Mouse (Mus musculus): ENCODE data around the gene Rock2. TPM values are rescaled to one million over a fixed set of nuclear protein-coding genes. Genes with fewer than 3 reads are reported as not detected.

Rock2 gene
- polyA plus RNA-seq, 1 experiment from 2014 or later = 20.9 TPM

DNA sequence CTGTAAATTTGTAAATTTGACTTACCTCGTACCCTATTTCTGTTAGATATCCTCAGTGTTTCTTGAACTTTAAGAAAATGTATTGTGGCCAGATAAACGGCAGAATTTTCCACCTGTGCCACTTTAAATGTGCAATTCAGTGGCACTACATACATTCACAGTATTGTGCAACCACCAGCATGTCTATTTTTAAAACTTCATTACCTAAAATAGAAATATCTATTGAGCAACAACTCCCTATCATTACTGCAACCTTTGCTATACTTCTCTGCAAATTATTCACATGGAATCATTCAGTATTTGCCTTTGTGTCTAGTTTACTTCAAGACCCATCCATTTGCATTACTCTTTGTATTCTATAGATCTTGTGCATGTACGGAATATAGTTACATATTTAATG lies 17.9 kb downstream of the Rock2 start:
- Histone ChIP-seq H3K36me3 (no peaks in the 10 kb centered on the region), H3K4me3 (no peak overlapping the region), H3K9me3 (no peaks in the 10 kb centered on the region), H3K4me2 (no peak overlapping the region), H3K4me1 (no peaks in the 10 kb centered on the region), H3K27ac (no peak overlapping the region), H3K27me3 (no peaks in the 10 kb centered on the region), H3K9ac (no peak overlapping the region)
- WGBS = 80% methylated on average over 3 of the region's 3 CpGs
- ATAC-seq (ENCODE audit: borderline replicate concordance, extremely low read depth, low FRiP score, low TSS enrichment) = no peak

GRCm38 (mm10) chr12:16920186-16920860 lies 25.6 kb downstream of the Rock2 start:
- Histone ChIP-seq H3K4me1 (peaks cover 7% of the 10 kb centered on the region; the same call in 1 of the 2 replicates), H3K27me3 (no peaks in the 10 kb centered on the region), H3K36me3 (no peaks in the 10 kb centered on the region), H3K4me2 (no peak overlapping the region), H3K9me3 (no peaks in the 10 kb centered on the region), H3K9ac (no peak overlapping the region), H3K27ac (no peak overlapping the region), H3K4me3 (no peak overlapping the region)
- ATAC-seq (ENCODE audit: borderline replicate concordance, extremely low read depth, low FRiP score, low TSS enrichment) = no peak

- no peaks in the 10 kb centered on the region for H3K9me3 ChIP-seq
- no peak overlapping the region for H3K9ac ChIP-seq
- no peak for ATAC-seq (ENCODE audit: borderline replicate concordance, extremely low read depth, low FRiP score, low TSS enrichment)
- WGBS = 85% methylated on average over 2 of the region's 2 CpGs
- H3K4me1 ChIP-seq = no peaks in the 10 kb centered on the region
- peaks cover 15% of the 10 kb centered on the region for H3K36me3 ChIP-seq
- H3K27me3 ChIP-seq = no peaks in the 10 kb centered on the region
- no peak overlapping the region for H3K4me3 ChIP-seq
- no peak overlapping the region for H3K4me2 ChIP-seq
- no peak overlapping the region for H3K27ac ChIP-seq
These were observed 33.2 kb downstream of the Rock2 start for GRCm38 (mm10) chr12:16927889-16928288.

DNA sequence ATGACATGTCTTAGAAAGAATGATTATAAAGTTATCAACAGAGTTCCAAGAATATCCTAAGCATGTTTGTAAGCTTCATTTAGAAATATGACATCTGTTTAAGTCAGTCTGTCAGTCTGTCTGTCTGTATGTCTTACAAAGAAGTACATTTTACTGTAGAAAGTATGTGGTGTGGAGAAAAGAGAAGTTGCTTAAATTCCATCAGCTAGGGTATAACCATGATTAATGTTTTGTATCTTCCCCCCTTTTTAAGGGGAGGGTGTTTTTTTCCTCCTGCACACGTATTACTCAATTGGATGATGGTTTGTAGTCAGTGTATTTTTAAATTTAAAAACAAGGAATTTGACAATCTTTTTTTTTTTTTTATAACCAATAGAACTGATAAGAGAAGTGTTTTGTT lies 39.7 kb downstream of the Rock2 start:
- Histone ChIP-seq H3K9me3 (no peaks in the 10 kb centered on the region), H3K27ac (no peak overlapping the region), H3K4me1 (no peaks in the 10 kb centered on the region), H3K27me3 (no peaks in the 10 kb centered on the region), H3K4me3 (no peak overlapping the region), H3K36me3 (peaks cover 13% of the 10 kb centered on the region), H3K4me2 (no peak overlapping the region), H3K9ac (no peak overlapping the region)
- 80% methylated on average over 1 of the region's 1 CpGs for WGBS
- no peak for ATAC-seq (ENCODE audit: borderline replicate concordance, extremely low read depth, low FRiP score, low TSS enrichment)

- Histone ChIP-seq H3K4me2 (no peak overlapping the region), H3K4me3 (no peak overlapping the region), H3K9me3 (no peaks in the 10 kb centered on the region), H3K36me3 (peaks cover 21% of the 10 kb centered on the region), H3K9ac (no peak overlapping the region), H3K27me3 (no peaks in the 10 kb centered on the region), H3K4me1 (no peaks in the 10 kb centered on the region), H3K27ac (no peak overlapping the region)
- no peak for ATAC-seq (ENCODE audit: borderline replicate concordance, extremely low read depth, low FRiP score, low TSS enrichment)
- WGBS = 85% methylated on average over 3 of the region's 3 CpGs
These were observed 47.3 kb downstream of the Rock2 start for GRCm38 (mm10) chr12:16941976-16942375.

GRCm38 (mm10) chr12:16948239-16948638 lies 53.5 kb downstream of the Rock2 start:
- peaks cover 31% of the 10 kb centered on the region for H3K36me3 ChIP-seq
- whole genome bisulfite sequencing = 84% methylated on average over 6 of the region's 6 CpGs

DNA sequence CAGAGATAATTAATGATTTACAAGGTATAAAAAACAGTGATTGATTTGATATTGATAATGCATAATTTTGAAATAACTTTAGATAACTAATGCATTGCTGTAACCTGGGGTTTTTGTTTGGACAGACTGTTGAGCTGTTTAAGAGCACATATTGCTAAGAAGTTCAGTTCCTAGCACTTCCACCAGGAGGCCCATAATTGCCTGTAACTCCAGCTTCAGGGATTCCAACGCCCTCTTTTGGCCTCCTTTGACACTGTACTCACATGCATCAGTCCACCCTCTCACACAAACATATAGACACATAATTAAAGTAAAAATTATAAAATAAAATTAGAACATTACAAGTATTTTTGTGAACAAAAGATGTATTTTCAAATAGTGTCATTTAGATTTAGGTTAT lies 64.2 kb downstream of the Rock2 start:
- no peak overlapping the region for H3K27ac ChIP-seq
- WGBS = 72% methylated on average over 1 of the region's 1 CpGs
- H3K9me3 ChIP-seq = no peaks in the 10 kb centered on the region
- ATAC-seq (ENCODE audit: borderline replicate concordance, extremely low read depth, low FRiP score, low TSS enrichment) = no peak
- H3K27me3 ChIP-seq = no peaks in the 10 kb centered on the region
- H3K4me3 ChIP-seq = no peak overlapping the region
- no peaks in the 10 kb centered on the region for H3K4me1 ChIP-seq
- H3K4me2 ChIP-seq = no peak overlapping the region
- peaks cover 44% of the 10 kb centered on the region for H3K36me3 ChIP-seq
- H3K9ac ChIP-seq = no peak overlapping the region

More at GRCm38 (mm10) chr12:16948239-16948638, 53.5 kb downstream of the Rock2 start:
- H3K27ac ChIP-seq = no peak overlapping the region
- no peak overlapping the region for H3K4me3 ChIP-seq
- no peaks in the 10 kb centered on the region for H3K27me3 ChIP-seq
- no peaks in the 10 kb centered on the region for H3K9me3 ChIP-seq
- no peaks in the 10 kb centered on the region for H3K4me1 ChIP-seq
- ATAC-seq (ENCODE audit: borderline replicate concordance, extremely low read depth, low FRiP score, low TSS enrichment) = no peak
- H3K4me2 ChIP-seq = no peak overlapping the region
- H3K9ac ChIP-seq = no peak overlapping the region

- Histone ChIP-seq H3K36me3 (peaks cover 49% of the 10 kb centered on the region), H3K9me3 (no peaks in the 10 kb centered on the region), H3K27ac (no peak overlapping the region), H3K27me3 (no peaks in the 10 kb centered on the region), H3K4me3 (no peak overlapping the region), H3K9ac (no peak overlapping the region), H3K4me1 (no peaks in the 10 kb centered on the region), H3K4me2 (no peak overlapping the region)
- 74% methylated on average over 2 of the region's 2 CpGs for WGBS
- ATAC-seq (ENCODE audit: borderline replicate concordance, extremely low read depth, low FRiP score, low TSS enrichment) = no peak
These were observed 68.7 kb downstream of the Rock2 start for GRCm38 (mm10) chr12:16963354-16963753.

- ATAC-seq (ENCODE audit: borderline replicate concordance, extremely low read depth, low FRiP score, low TSS enrichment) = no peak
- WGBS = 91% methylated on average over 2 of the region's 2 CpGs
- no peak overlapping the region for H3K27ac ChIP-seq
- H3K36me3 ChIP-seq = peaks cover 51% of the 10 kb centered on the region
- H3K9me3 ChIP-seq = no peaks in the 10 kb centered on the region
- no peaks in the 10 kb centered on the region for H3K4me1 ChIP-seq
- H3K9ac ChIP-seq = no peak overlapping the region
- H3K4me3 ChIP-seq = no peak overlapping the region
- no peaks in the 10 kb centered on the region for H3K27me3 ChIP-seq
- no peak overlapping the region for H3K4me2 ChIP-seq
These were observed 72.1 kb downstream of the Rock2 start for GRCm38 (mm10) chr12:16966811-16967210.

DNA sequence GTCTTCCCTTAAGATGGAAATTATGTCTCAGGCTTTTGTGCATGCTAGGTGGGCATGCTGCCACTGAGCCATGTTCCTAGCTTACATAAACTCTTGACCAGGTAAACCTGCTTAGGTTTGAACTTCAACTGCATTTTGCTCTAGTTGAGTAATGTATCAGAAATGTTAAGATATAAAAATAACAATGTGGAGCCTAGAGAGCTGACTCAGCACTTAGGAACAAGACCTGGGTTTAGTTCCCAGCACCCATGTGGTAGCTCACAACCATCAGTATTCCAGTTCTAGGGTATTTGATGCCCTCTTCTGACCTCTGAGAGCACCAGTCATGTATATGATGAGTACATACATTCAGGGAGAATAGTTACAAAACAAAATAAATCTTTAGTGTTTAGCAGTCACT lies 82.4 kb downstream of the Rock2 start:
- H3K27ac ChIP-seq = no peak overlapping the region
- H3K4me3 ChIP-seq = no peak overlapping the region
- no peak overlapping the region for H3K4me2 ChIP-seq
- H3K36me3 ChIP-seq = peaks cover 85% of the 10 kb centered on the region
- no peaks in the 10 kb centered on the region for H3K4me1 ChIP-seq
- no peaks in the 10 kb centered on the region for H3K9me3 ChIP-seq
- no peaks in the 10 kb centered on the region for H3K27me3 ChIP-seq
- no peak for ATAC-seq (ENCODE audit: borderline replicate concordance, extremely low read depth, low FRiP score, low TSS enrichment)
- H3K9ac ChIP-seq = no peak overlapping the region

GRCm38 (mm10) chr12:16985778-16986177 lies 91.1 kb downstream of the Rock2 start:
- no peak for ATAC-seq (ENCODE audit: borderline replicate concordance, extremely low read depth, low FRiP score, low TSS enrichment)
- no peak overlapping the region for H3K27ac ChIP-seq
- H3K36me3 ChIP-seq = peaks cover 33% of the 10 kb centered on the region
- H3K4me2 ChIP-seq = no peak overlapping the region
- H3K4me1 ChIP-seq = no peaks in the 10 kb centered on the region
- no peak overlapping the region for H3K9ac ChIP-seq
- WGBS = 94% methylated on average over 1 of the region's 1 CpGs
- H3K9me3 ChIP-seq = no peaks in the 10 kb centered on the region
- H3K27me3 ChIP-seq = no peaks in the 10 kb centered on the region
- H3K4me3 ChIP-seq = no peak overlapping the region

- no peak for ATAC-seq (ENCODE audit: borderline replicate concordance, extremely low read depth, low FRiP score, low TSS enrichment)
- Histone ChIP-seq H3K9ac (no peak overlapping the region), H3K9me3 (no peaks in the 10 kb centered on the region), H3K27me3 (no peaks in the 10 kb centered on the region), H3K27ac (no peak overlapping the region), H3K4me1 (no peaks in the 10 kb centered on the region), H3K36me3 (peaks cover 3% of the 10 kb centered on the region; the same call in 1 of the 2 replicates), H3K4me2 (no peak overlapping the region), H3K4me3 (no peak overlapping the region)
- 91% methylated on average over 2 of the region's 2 CpGs for WGBS
These were observed 96.7 kb downstream of the Rock2 start for GRCm38 (mm10) chr12:16991376-16991775.

GRCm38 (mm10) chr12:16992355-16992754 lies 97.7 kb downstream of the Rock2 start:
- no peaks in the 10 kb centered on the region for H3K27me3 ChIP-seq
- no peak overlapping the region for H3K27ac ChIP-seq
- peaks cover 3% of the 10 kb centered on the region; the same call in 1 of the 2 replicates for H3K36me3 ChIP-seq
- H3K4me1 ChIP-seq = no peaks in the 10 kb centered on the region
- no peak overlapping the region for H3K4me3 ChIP-seq
- ATAC-seq (ENCODE audit: borderline replicate concordance, extremely low read depth, low FRiP score, low TSS enrichment) = no peak
- H3K9me3 ChIP-seq = no peaks in the 10 kb centered on the region
- WGBS = 75% methylated on average over 2 of the region's 2 CpGs
- no peak overlapping the region for H3K9ac ChIP-seq
- no peak overlapping the region for H3K4me2 ChIP-seq

Measured in lung, embryonic 15.5 days (tissue).